Mouse (Mus musculus): ENCODE data around the gene Cacnb1. TPM values are rescaled to one million over a fixed set of nuclear protein-coding genes. Genes with fewer than 3 reads are reported as not detected.

Cacnb1 gene
- polyA plus RNA-seq, 1 experiment from 2014 or later: 6.1 TPM

DNA sequence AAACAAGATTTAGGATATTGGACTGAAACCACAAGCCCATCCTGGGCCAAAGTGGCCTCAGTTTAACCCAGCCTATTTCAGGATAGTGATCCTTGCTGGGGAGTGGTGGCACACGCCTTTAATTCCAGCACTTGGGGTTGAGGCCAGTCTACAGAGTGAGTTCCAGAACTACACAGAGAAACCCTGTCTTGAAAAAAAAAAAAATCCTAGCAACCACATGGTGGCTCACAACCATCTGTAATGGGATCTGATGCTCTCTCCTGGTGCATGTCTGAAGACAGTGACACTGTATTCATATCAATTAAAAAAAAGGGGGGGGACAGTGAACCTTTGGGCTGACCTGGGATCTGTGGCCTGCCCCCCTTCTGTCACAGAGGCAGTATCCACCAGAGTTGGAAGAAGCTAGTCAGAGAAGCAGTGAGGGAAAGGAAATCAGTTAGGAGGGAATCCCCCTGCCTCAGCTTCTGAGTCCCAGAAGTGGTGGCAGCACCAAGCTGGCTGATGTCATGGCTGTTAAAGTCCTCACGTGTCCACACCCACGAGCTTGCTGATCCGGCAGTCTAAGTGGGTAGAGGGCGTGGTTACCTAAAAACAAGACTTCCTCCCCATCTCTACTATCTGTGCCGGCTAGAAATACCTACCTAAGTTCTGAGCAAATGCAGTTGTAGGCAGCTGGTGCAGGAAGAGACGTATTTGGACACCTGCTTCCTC, 23.8 kb downstream of the Cacnb1 start:
- 56% methylated on average over 7 of the region's 7 CpGs for WGBS
- H3K27ac ChIP-seq (ENCODE audit: poor library complexity, severe bottlenecking): no peak overlapping the region
- H3K27me3 ChIP-seq (replicated peaks): peaks cover 74% of the 10 kb centered on the region
- H3K36me3 ChIP-seq: no peaks in the 10 kb centered on the region
- peaks cover 31% of the 10 kb centered on the region for H3K4me1 ChIP-seq (replicated peaks)
- ATAC-seq (ENCODE audit: insufficient number of reproducible peaks, low FRiP score): no peak
- H3K9ac ChIP-seq: no peak overlapping the region
- H3K4me2 ChIP-seq: no peak overlapping the region
- H3K9me3 ChIP-seq (replicated peaks): no peaks in the 10 kb centered on the region
- H3K4me3 ChIP-seq: no peak overlapping the region

DNA sequence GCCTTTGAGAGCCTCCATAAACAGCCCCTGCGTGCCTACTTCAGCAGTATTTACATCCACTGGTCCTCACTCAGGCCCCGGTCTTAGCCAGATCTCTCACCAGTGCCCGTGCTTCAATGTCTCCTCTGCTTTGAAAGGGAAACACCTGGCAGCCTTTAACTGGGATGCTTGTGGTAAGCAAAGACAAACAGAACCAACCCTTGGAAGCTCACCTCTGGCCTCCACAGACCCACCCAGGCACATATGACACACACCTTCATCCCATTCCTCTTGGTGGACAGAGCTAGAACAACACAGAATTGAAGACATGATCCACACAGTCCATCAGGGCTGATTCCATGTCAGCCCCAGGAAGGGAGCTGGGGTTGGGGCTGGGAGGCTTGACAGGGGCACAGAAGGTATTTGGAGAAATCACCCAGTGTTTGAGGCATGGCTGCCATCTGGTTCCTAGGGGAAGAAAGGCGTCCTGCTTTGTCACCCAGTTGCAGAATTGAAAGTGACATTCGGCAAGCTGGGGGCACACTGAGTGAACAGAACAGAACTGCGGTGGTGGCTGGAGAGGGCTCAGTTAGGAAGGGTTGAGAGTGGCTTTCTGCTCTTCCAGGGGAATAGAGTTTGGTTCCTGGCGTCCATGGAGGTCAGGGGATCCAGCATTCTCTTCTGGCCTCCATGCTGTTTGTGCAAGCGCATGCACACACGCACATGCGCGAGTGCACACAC, 24.6 kb downstream of the Cacnb1 start:
- H3K27ac ChIP-seq (ENCODE audit: poor library complexity, severe bottlenecking): no peak overlapping the region
- peaks cover 69% of the 10 kb centered on the region for H3K27me3 ChIP-seq (replicated peaks)
- no peak overlapping the region for H3K4me2 ChIP-seq
- no peaks in the 10 kb centered on the region for H3K9me3 ChIP-seq (replicated peaks)
- peaks cover 23% of the 10 kb centered on the region for H3K4me1 ChIP-seq (replicated peaks)
- WGBS: 76% methylated on average over 11 of the region's 11 CpGs
- ATAC-seq (ENCODE audit: insufficient number of reproducible peaks, low FRiP score): no peak
- no peaks in the 10 kb centered on the region for H3K36me3 ChIP-seq
- H3K4me3 ChIP-seq: no peak overlapping the region
- no peak overlapping the region for H3K9ac ChIP-seq

- 78% methylated on average over 8 of the region's 8 CpGs for WGBS
- Histone ChIP-seq H3K27me3 (replicated peaks) (peaks cover 67% of the 10 kb centered on the region), H3K36me3 (no peaks in the 10 kb centered on the region), H3K4me3 (no peak overlapping the region), H3K4me1 (replicated peaks) (peaks cover 16% of the 10 kb centered on the region), H3K9me3 (replicated peaks) (no peaks in the 10 kb centered on the region), H3K27ac (ENCODE audit: poor library complexity, severe bottlenecking) (no peak overlapping the region), H3K9ac (no peak overlapping the region), H3K4me2 (no peak overlapping the region)
- no peak for ATAC-seq (ENCODE audit: insufficient number of reproducible peaks, low FRiP score)
Observed at GRCm38 (mm10) chr11:97997387-97997960, 25.4 kb downstream of the Cacnb1 start.

DNA sequence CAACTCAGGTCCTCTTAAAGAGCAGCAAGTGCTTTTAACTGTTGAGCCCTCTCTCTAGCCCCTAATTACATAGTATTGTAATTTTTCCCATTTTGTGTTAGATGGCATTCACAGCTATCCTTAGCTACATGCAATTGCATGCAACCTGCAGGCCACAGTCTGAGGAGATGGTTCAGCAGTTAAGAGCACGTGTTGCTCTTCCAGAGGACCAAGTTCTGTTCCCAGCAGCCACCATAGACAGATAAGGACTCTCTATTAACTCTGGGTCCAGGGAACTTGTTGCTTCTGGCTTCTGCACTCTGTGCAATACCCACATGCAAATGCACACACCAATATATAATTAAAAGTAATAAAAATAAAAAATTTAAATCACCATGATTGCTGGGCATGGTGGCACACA, 26.1 kb downstream of the Cacnb1 start:
- no peak overlapping the region for H3K4me3 ChIP-seq
- no peaks in the 10 kb centered on the region for H3K36me3 ChIP-seq
- H3K9ac ChIP-seq: no peak overlapping the region
- peaks cover 12% of the 10 kb centered on the region for H3K4me1 ChIP-seq (replicated peaks)
- no peak overlapping the region for H3K4me2 ChIP-seq
- no peak overlapping the region for H3K27ac ChIP-seq (ENCODE audit: poor library complexity, severe bottlenecking)
- ATAC-seq (ENCODE audit: insufficient number of reproducible peaks, low FRiP score): no peak
- 64% methylated on average over 1 of the region's 1 CpGs for WGBS
- H3K9me3 ChIP-seq (replicated peaks): no peaks in the 10 kb centered on the region
- peaks cover 65% of the 10 kb centered on the region for H3K27me3 ChIP-seq (replicated peaks)

DNA sequence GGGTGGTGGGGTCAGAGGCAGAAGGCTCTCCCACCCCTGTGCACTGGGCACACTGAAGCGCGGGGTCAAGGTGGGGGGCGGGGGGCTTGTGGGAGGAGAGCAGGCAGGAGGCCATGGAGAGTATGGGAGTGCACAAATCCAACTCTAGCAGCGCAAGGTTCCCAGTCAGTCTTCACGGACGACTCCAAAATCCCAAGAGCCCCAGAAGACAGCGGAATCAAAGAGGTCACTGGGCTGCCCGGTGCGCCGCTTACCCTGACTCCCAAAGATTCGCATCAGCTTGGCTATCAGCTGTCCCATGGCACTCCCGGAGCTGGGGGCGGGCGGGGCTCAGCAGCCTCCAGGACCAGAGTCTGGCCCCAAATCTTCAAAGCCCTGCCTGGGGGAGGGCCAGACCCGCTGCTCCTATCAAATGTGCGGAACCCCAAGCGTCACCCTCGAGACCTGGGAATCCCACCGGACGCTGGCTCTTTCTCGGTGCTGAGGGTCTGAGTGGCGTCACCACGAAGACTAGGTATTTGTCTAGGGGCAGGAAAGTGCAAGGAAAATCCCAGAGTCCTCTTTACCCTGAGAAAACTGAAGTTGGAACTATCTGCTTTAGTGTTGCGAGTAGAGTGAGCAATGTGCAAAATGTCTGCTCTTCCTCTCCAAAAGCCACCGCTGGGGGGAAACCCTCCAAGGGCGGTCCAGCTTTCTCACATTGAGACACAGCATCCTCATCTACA, 27.1 kb downstream of the Cacnb1 start, which contains the start of gene Arl5c:
Gene Arl5c, minus strand, starts transcription at position 618 of the 725 bp plus-strand sequence.
- Histone ChIP-seq H3K27me3 (replicated peaks) (peaks cover 56% of the 10 kb centered on the region), H3K4me2 (peak within 1 kb of the TSS; percentile 94), H3K4me3 (peak within 1 kb of the TSS; percentile 48), H3K9me3 (replicated peaks) (no peaks in the 10 kb centered on the region), H3K36me3 (no peaks in the 10 kb centered on the region), H3K9ac (peak within 1 kb of the TSS; percentile 66), H3K4me1 (replicated peaks) (peaks cover 12% of the 10 kb centered on the region), H3K27ac (ENCODE audit: poor library complexity, severe bottlenecking) (no peak within 1 kb of the TSS)
- under 1% methylated on average over 26 of the region's 26 CpGs for WGBS
- ATAC-seq (ENCODE audit: insufficient number of reproducible peaks, low FRiP score): 0 out of 2 replicates have a peak, but pooled peaks have one; percentile 33

DNA sequence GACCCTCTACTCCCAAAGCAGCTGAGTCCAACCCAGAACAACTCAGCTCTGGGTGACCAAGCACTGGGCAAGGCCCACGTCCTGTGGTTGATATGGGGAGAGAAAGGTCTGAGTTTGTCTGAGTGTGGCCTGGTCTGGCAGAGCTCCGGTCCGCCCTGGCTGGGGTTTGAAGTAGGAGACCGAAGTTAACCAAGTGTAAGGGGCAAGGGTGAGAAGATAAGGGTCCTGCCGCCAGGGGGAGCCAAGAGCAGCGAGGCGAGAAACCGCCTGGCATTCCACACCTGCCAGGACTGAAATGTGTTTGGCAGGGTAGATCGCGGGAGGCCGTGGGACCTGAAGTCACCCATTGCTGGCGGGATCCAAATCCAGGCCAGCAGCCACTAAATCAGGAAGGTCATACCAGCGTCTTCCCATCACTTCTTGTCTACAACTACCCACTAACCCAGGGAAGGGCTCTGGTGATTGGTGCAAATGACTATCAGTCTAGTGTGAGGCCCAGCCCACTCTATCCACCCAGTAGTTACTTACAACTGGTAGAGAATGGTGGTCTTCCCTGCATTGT, 28.2 kb downstream of the Cacnb1 start:
- H3K4me1 ChIP-seq (replicated peaks): peaks cover 23% of the 10 kb centered on the region
- peak overlapping the region; percentile 94 for H3K4me2 ChIP-seq
- H3K27ac ChIP-seq (ENCODE audit: poor library complexity, severe bottlenecking): no peak overlapping the region
- ATAC-seq (ENCODE audit: insufficient number of reproducible peaks, low FRiP score): peak; percentile 26; the same call in 1 of the 2 replicates
- H3K9ac ChIP-seq: 0 out of 2 replicates have a peak overlapping the region, but pooled peaks have one; percentile 66
- peak overlapping the region; percentile 48 for H3K4me3 ChIP-seq
- H3K27me3 ChIP-seq (replicated peaks): peaks cover 45% of the 10 kb centered on the region
- H3K36me3 ChIP-seq: no peaks in the 10 kb centered on the region
- WGBS: 5% methylated on average over 13 of the region's 13 CpGs
- H3K9me3 ChIP-seq (replicated peaks): no peaks in the 10 kb centered on the region

DNA sequence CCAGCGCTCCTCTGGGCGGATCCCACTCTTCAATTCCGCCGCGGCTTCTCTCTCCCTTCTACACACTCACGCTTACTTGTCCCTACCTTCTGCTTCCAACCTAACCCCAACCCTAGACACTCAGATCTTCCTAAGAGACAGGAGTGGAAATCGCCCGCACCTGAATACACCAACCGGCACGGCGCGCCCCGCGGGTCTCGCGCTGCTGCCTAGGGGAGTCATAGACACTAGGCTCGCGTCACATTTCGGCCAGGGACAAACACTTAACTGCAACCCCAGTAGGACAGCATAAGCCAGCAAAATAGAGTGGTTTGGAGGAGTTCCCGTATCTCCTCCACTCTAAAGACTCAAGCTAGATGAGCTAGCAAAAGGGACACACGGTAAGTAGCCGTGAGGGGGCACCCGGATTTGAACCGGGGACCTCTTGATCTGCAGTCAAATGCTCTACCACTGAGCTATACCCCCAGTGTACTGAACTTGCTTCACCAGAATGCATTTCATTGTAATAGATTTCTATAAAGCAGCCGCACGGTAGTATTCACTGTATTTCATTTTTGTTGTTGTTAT, 34.2 kb downstream of the Cacnb1 start:
- Histone ChIP-seq H3K4me1 (replicated peaks) (peaks cover 30% of the 10 kb centered on the region), H3K27me3 (replicated peaks) (peaks cover 49% of the 10 kb centered on the region), H3K9me3 (replicated peaks) (no peaks in the 10 kb centered on the region), H3K4me2 (peak overlapping the region; percentile 95), H3K27ac (ENCODE audit: poor library complexity, severe bottlenecking) (peak overlapping the region; percentile 86), H3K4me3 (peak overlapping the region; percentile 90), H3K9ac (peak overlapping the region; percentile 85), H3K36me3 (no peaks in the 10 kb centered on the region)
- WGBS: under 1% methylated on average over 26 of the region's 26 CpGs
- ATAC-seq (ENCODE audit: insufficient number of reproducible peaks, low FRiP score): peak; percentile 89

- H3K9me3 ChIP-seq (replicated peaks): no peaks in the 10 kb centered on the region
- no peaks in the 10 kb centered on the region for H3K36me3 ChIP-seq
- peaks cover 30% of the 10 kb centered on the region for H3K4me1 ChIP-seq (replicated peaks)
- H3K27me3 ChIP-seq (replicated peaks): peaks cover 52% of the 10 kb centered on the region
- under 1% methylated on average over 42 of the region's 42 CpGs for WGBS
- peak overlapping the region; percentile 90 for H3K4me3 ChIP-seq
- H3K9ac ChIP-seq: peak overlapping the region; percentile 85
- H3K4me2 ChIP-seq: peak overlapping the region; percentile 95
- ATAC-seq (ENCODE audit: insufficient number of reproducible peaks, low FRiP score): peak; percentile 85
- H3K27ac ChIP-seq (ENCODE audit: poor library complexity, severe bottlenecking): peak overlapping the region; percentile 86
Observed at GRCm38 (mm10) chr11:97987551-97988526, 35.0 kb downstream of the Cacnb1 start.

- peak overlapping the region; percentile 95 for H3K4me2 ChIP-seq
- no peaks in the 10 kb centered on the region for H3K9me3 ChIP-seq (replicated peaks)
- no peak overlapping the region for H3K27ac ChIP-seq (ENCODE audit: poor library complexity, severe bottlenecking)
- no peaks in the 10 kb centered on the region for H3K36me3 ChIP-seq
- peaks cover 46% of the 10 kb centered on the region for H3K27me3 ChIP-seq (replicated peaks)
- H3K4me3 ChIP-seq: peak overlapping the region; percentile 90
- peaks cover 30% of the 10 kb centered on the region for H3K4me1 ChIP-seq (replicated peaks)
- no peak for ATAC-seq (ENCODE audit: insufficient number of reproducible peaks, low FRiP score)
- 20% methylated on average over 17 of the region's 17 CpGs for WGBS
- peak overlapping the region; percentile 70 for H3K9ac ChIP-seq
Observed at GRCm38 (mm10) chr11:97986738-97987465, 35.9 kb downstream of the Cacnb1 start.
